Mouse (Mus musculus): Measurements from ENCODE around the gene Arhgap18. TPM values are rescaled to one million over a fixed set of nuclear protein-coding genes. Genes with fewer than 3 reads are reported as not detected.

Gene Arhgap18
- polyA plus RNA-seq, 1 experiment: 2.3 TPM

GRCm38 (mm10) chr10:26893091-26893490, 139.9 kb downstream of the Arhgap18 start:
- Histone ChIP-seq H3K27ac (ENCODE audit: control insufficient read depth, insufficient read depth, low read length) (no peak overlapping the region), H3K27me3 (ENCODE audit: control insufficient read depth, insufficient read depth, low read length) (no peaks in the 10 kb centered on the region), H3K4me1 (replicated peaks; ENCODE audit: control insufficient read depth, insufficient read depth, low read length) (no peaks in the 10 kb centered on the region), H3K36me3 (ENCODE audit: control insufficient read depth, insufficient read depth, low read length) (no peaks in the 10 kb centered on the region), H3K4me3 (ENCODE audit: control insufficient read depth, insufficient read depth, low read length) (no peak overlapping the region)
- TF ChIP-seq CTCF (IDR thresholded peaks at IDR 0.05; ENCODE audit: borderline replicate concordance, control insufficient read depth, extremely low read depth, insufficient read depth, low read length, poor library complexity) (no peak), POLR2A (IDR thresholded peaks at IDR 0.05; ENCODE audit: control insufficient read depth, extremely low read depth, insufficient read depth, low read length, poor library complexity) (no peak)
- WGBS: 86% methylated on average over 1 of the region's 1 CpGs
- DNase-seq: no peak

GRCm38 (mm10) chr10:26895726-26896125, 142.5 kb downstream of the Arhgap18 start:
- Histone ChIP-seq H3K27me3 (ENCODE audit: control insufficient read depth, insufficient read depth, low read length) (no peaks in the 10 kb centered on the region), H3K4me1 (replicated peaks; ENCODE audit: control insufficient read depth, insufficient read depth, low read length) (no peaks in the 10 kb centered on the region), H3K27ac (ENCODE audit: control insufficient read depth, insufficient read depth, low read length) (no peak overlapping the region), H3K36me3 (ENCODE audit: control insufficient read depth, insufficient read depth, low read length) (no peaks in the 10 kb centered on the region), H3K4me3 (ENCODE audit: control insufficient read depth, insufficient read depth, low read length) (no peak overlapping the region)
- TF ChIP-seq CTCF (IDR thresholded peaks at IDR 0.05; ENCODE audit: borderline replicate concordance, control insufficient read depth, extremely low read depth, insufficient read depth, low read length, poor library complexity): no peak
- no peak for TF ChIP-seq POLR2A (IDR thresholded peaks at IDR 0.05; ENCODE audit: control insufficient read depth, extremely low read depth, insufficient read depth, low read length, poor library complexity)
- no peak for DNase-seq
- 64% methylated on average over 6 of the region's 6 CpGs for WGBS

GRCm38 (mm10) chr10:26900426-26900825, 147.2 kb downstream of the Arhgap18 start:
- no peak overlapping the region for H3K4me3 ChIP-seq (ENCODE audit: control insufficient read depth, insufficient read depth, low read length)
- no peaks in the 10 kb centered on the region for H3K4me1 ChIP-seq (replicated peaks; ENCODE audit: control insufficient read depth, insufficient read depth, low read length)
- DNase-seq: no peak
- no peak overlapping the region for H3K27ac ChIP-seq (ENCODE audit: control insufficient read depth, insufficient read depth, low read length)
- H3K27me3 ChIP-seq (ENCODE audit: control insufficient read depth, insufficient read depth, low read length): no peaks in the 10 kb centered on the region
- no peak for TF ChIP-seq CTCF (IDR thresholded peaks at IDR 0.05; ENCODE audit: borderline replicate concordance, control insufficient read depth, extremely low read depth, insufficient read depth, low read length, poor library complexity)
- no peak for TF ChIP-seq POLR2A (IDR thresholded peaks at IDR 0.05; ENCODE audit: control insufficient read depth, extremely low read depth, insufficient read depth, low read length, poor library complexity)
- WGBS: 97% methylated on average over 1 of the region's 1 CpGs
- no peaks in the 10 kb centered on the region for H3K36me3 ChIP-seq (ENCODE audit: control insufficient read depth, insufficient read depth, low read length)

GRCm38 (mm10) chr10:26903781-26904180, 150.6 kb downstream of the Arhgap18 start:
- no peaks in the 10 kb centered on the region for H3K27me3 ChIP-seq (ENCODE audit: control insufficient read depth, insufficient read depth, low read length)
- TF ChIP-seq POLR2A (IDR thresholded peaks at IDR 0.05; ENCODE audit: control insufficient read depth, extremely low read depth, insufficient read depth, low read length, poor library complexity): no peak
- no peak for TF ChIP-seq CTCF (IDR thresholded peaks at IDR 0.05; ENCODE audit: borderline replicate concordance, control insufficient read depth, extremely low read depth, insufficient read depth, low read length, poor library complexity)
- 95% methylated on average over 1 of the region's 1 CpGs for WGBS
- H3K36me3 ChIP-seq (ENCODE audit: control insufficient read depth, insufficient read depth, low read length): no peaks in the 10 kb centered on the region
- DNase-seq: no peak
- no peak overlapping the region for H3K27ac ChIP-seq (ENCODE audit: control insufficient read depth, insufficient read depth, low read length)
- H3K4me3 ChIP-seq (ENCODE audit: control insufficient read depth, insufficient read depth, low read length): no peak overlapping the region
- H3K4me1 ChIP-seq (replicated peaks; ENCODE audit: control insufficient read depth, insufficient read depth, low read length): no peaks in the 10 kb centered on the region

DNA sequence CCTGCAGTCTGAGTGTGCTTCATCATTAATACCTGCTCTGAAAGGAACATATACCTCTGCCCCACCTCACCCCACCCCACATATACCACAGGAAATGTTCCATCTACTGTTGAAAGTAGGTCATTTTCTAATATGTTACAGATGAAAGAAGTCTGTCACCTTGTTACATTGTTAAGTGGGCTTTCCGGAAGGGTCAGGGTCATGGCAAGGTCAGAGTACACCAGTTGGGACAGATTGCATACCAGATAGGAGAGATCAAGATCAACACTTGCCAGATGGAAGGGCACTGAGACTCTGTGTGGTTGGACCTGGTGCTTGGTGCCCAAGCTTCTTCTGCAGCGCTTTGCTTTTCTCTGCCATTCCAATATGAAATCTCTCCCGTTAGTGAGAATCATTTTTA, 158.0 kb downstream of the Arhgap18 start:
- TF ChIP-seq CTCF (IDR thresholded peaks at IDR 0.05; ENCODE audit: borderline replicate concordance, control insufficient read depth, extremely low read depth, insufficient read depth, low read length, poor library complexity): no peak
- no peak for TF ChIP-seq POLR2A (IDR thresholded peaks at IDR 0.05; ENCODE audit: control insufficient read depth, extremely low read depth, insufficient read depth, low read length, poor library complexity)
- WGBS: 96% methylated on average over 3 of the region's 3 CpGs
- H3K4me3 ChIP-seq (ENCODE audit: control insufficient read depth, insufficient read depth, low read length): no peak overlapping the region
- no peak for DNase-seq
- H3K4me1 ChIP-seq (replicated peaks; ENCODE audit: control insufficient read depth, insufficient read depth, low read length): no peaks in the 10 kb centered on the region
- H3K27me3 ChIP-seq (ENCODE audit: control insufficient read depth, insufficient read depth, low read length): no peaks in the 10 kb centered on the region
- no peak overlapping the region for H3K27ac ChIP-seq (ENCODE audit: control insufficient read depth, insufficient read depth, low read length)
- no peaks in the 10 kb centered on the region for H3K36me3 ChIP-seq (ENCODE audit: control insufficient read depth, insufficient read depth, low read length)

- DNase-seq: no peak
- 91% methylated on average over 7 of the region's 7 CpGs for WGBS
- no peak overlapping the region for H3K27ac ChIP-seq (ENCODE audit: control insufficient read depth, insufficient read depth, low read length)
- H3K4me1 ChIP-seq (replicated peaks; ENCODE audit: control insufficient read depth, insufficient read depth, low read length): no peaks in the 10 kb centered on the region
- TF ChIP-seq POLR2A (IDR thresholded peaks at IDR 0.05; ENCODE audit: control insufficient read depth, extremely low read depth, insufficient read depth, low read length, poor library complexity): no peak
- TF ChIP-seq CTCF (IDR thresholded peaks at IDR 0.05; ENCODE audit: borderline replicate concordance, control insufficient read depth, extremely low read depth, insufficient read depth, low read length, poor library complexity): no peak
- H3K4me3 ChIP-seq (ENCODE audit: control insufficient read depth, insufficient read depth, low read length): no peak overlapping the region
- H3K27me3 ChIP-seq (ENCODE audit: control insufficient read depth, insufficient read depth, low read length): no peaks in the 10 kb centered on the region
- H3K36me3 ChIP-seq (ENCODE audit: control insufficient read depth, insufficient read depth, low read length): no peaks in the 10 kb centered on the region
These were observed 159.0 kb downstream of the Arhgap18 start for GRCm38 (mm10) chr10:26912112-26912797.

- Histone ChIP-seq H3K36me3 (ENCODE audit: control insufficient read depth, insufficient read depth, low read length) (no peaks in the 10 kb centered on the region), H3K27me3 (ENCODE audit: control insufficient read depth, insufficient read depth, low read length) (no peaks in the 10 kb centered on the region), H3K27ac (ENCODE audit: control insufficient read depth, insufficient read depth, low read length) (no peak overlapping the region), H3K4me3 (ENCODE audit: control insufficient read depth, insufficient read depth, low read length) (no peak overlapping the region), H3K4me1 (replicated peaks; ENCODE audit: control insufficient read depth, insufficient read depth, low read length) (no peaks in the 10 kb centered on the region)
- WGBS: 92% methylated on average over 1 of the region's 1 CpGs
- TF ChIP-seq CTCF (IDR thresholded peaks at IDR 0.05; ENCODE audit: borderline replicate concordance, control insufficient read depth, extremely low read depth, insufficient read depth, low read length, poor library complexity) (no peak), POLR2A (IDR thresholded peaks at IDR 0.05; ENCODE audit: control insufficient read depth, extremely low read depth, insufficient read depth, low read length, poor library complexity) (no peak)
- DNase-seq: no peak
These were observed 159.6 kb downstream of the Arhgap18 start for GRCm38 (mm10) chr10:26912807-26913206.
